Mouse (Mus musculus) olfactory bulb, adult 2 months (tissue): ENCODE data around the gene Akap13.

ENCODE experiments used
- CTCF ChIP-seq: fragments of 200-500 bp; IDR thresholded peaks from 2 replicates; pipeline ENCODE4 v1.5.1; 2012; ENCODE audit warnings: low read depth, mild to moderate bottlenecking, low read length, moderate library complexity; ENCODE audit not compliant: insufficient read depth
- POLR2A ChIP-seq: fragments of 200-500 bp; IDR thresholded peaks from 2 replicates; pipeline ENCODE4 v1.6.1; 2012; ENCODE audit warnings: mild to moderate bottlenecking, low read depth, low read length, moderate library complexity; ENCODE audit not compliant: insufficient read depth

DNA sequence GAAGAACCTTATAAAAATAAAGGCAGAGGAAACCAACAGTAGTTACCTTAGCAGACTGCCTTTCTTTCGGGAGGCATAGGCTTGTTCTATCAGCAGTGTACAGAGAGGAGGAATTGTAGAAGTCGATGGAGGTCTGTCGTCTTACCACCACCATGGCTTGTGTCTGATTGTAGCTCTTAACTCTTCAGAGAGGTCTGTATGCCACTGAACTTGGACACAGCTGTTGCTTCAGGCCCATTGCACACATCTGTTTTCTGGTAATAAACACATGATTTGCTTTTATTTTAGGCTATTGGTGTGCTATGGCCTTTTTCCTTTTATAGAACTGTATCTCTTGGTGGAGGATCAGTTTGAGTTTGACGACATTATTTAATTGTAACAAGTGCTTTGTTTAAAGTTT is 51.3 kb downstream of the Akap13 start:
- TF ChIP-seq POLR2A (no peak), CTCF (no peak)
